Mouse (Mus musculus): ENCODE measurements at regions not wholly inside any gene's neighbourhood (a gene's known extent, or its start where the extent isn't known, plus 50 kb on each side); places are given as distances from the start of the nearest gene placed in this dataset.

DNA sequence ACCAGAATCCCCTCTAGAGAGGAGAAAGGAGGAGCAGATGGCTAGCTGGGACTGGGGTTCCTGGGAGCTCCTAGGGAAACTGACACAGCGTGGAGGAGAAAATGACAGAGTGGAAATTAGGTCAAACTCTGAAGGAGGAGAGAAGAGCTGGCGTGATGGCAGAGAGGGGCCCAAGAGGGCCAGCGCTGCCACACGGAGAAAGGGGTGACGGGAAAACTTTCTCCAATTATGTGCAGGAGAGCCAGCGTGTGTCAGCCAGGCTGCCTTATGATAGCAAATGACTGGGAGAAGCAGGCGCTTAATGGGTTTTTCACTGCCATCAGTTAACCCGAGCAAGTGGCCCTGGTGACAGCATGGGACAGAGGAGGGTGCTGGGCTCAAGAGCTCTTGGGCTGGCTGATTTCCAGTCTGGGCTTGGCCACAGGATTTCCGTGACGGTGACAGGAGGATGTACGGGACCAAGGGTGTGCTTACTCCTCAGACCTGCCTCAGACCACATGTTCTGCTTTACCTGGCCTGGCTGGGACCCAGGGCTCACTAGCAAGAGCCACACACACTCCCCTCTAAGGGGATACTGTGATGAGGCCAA, 102.9 kb downstream of the Plxna1 start:
- peak; percentile 34 for DNase-seq

DNA sequence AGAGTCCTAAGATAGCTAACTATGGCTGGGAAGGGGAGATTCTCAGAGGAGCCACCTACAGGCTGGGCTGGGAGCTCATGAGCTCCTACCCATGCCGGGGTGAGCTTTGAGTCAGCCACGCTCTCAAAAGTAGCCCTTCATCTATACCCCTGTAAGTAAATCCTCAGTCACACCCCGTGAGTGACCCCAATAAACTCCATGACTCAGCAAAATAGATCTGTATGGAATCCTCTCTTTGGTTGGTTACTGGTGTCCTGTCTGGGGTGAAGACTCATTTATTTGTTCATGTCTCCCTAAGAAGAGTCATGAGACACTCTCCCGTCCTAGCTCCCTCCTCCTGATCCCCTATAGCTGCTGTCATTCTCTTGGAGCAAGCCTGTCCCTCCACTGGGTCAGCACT, 99.5 kb downstream of the Plxna1 start:
- no peak for DNase-seq

DNA sequence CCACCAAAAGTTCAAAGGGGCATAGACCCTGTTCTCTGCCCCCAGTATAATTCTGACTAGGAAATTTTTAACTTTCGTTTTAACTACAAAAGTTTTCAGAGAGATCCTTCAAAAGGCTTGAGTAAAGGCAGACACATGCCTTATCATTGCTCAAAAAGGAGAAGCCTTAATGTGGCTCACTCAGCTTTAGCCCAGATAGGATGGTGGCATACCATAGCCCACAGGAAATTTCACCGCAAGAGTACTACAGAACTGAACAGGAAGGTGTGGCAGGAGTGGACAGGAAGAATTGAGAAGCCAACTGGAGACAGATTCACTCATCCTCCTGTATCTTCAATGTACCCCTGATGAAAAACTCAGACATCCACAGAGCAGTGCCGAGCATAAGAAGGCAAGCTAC, 97.1 kb downstream of the Plxna1 start:
- DNase-seq: no peak

Data from cerebellum, adult 11-12 months (tissue).